Mouse (Mus musculus) adrenal gland, adult 18-20 months (tissue): ENCODE results near the gene Nrsn2. TPM values are rescaled to one million over a fixed set of nuclear protein-coding genes. Genes with fewer than 3 reads are reported as not detected.

Experiments
- DNase-seq, 2 experiments: peaks; one replicate each; pipeline ENCODE4 v3.0.0; 2021 to 2022; ENCODE audit warnings: low spot score in 2 of 2
- long read RNA-seq, 2 experiments: library from polyadenylated mRNA; stranded (forward); transcript quantifications; one replicate each; pipeline ENCODE4 v2.0.0; 2021
- total RNA-seq, 2 experiments: library from RNA; stranded (reverse); gene quantifications; 1 replicate in 1 of 2; 2 replicates in 1 of 2; pipeline ENCODE4 v1.2.3; 2021

Gene Nrsn2
- total RNA-seq = 1 to 10 TPM; 5.8 to 6.7 TPM
- long read RNA-seq, experiment 1, partial matches to known transcripts = 0 of 5 reads
- long read RNA-seq, experiment 1, other reads (novel, unspliced or antisense) = 1 of 5 reads
- long read RNA-seq, experiment 2, partial matches to known transcripts = 0 of 1 reads
- long read RNA-seq, experiment 2, other reads (novel, unspliced or antisense) = 0 of 1 reads

GRCm38 (mm10) chr2:152376345-152376741 is at the start of gene Nrsn2:
Gene Nrsn2 (minus strand): TSS chr2:152376638.
- no peak for DNase-seq

GRCm38 (mm10) chr2:152415786-152416185 is 39.3 kb upstream of the Nrsn2 start:
- no peak for DNase-seq

- no peak for DNase-seq
Observed at GRCm38 (mm10) chr2:152415287-152415686, 38.8 kb upstream of the Nrsn2 start, which contains the start of gene 6820408C15Rik. Gene 6820408C15Rik (plus strand): TSS chr2:152415587.

DNA sequence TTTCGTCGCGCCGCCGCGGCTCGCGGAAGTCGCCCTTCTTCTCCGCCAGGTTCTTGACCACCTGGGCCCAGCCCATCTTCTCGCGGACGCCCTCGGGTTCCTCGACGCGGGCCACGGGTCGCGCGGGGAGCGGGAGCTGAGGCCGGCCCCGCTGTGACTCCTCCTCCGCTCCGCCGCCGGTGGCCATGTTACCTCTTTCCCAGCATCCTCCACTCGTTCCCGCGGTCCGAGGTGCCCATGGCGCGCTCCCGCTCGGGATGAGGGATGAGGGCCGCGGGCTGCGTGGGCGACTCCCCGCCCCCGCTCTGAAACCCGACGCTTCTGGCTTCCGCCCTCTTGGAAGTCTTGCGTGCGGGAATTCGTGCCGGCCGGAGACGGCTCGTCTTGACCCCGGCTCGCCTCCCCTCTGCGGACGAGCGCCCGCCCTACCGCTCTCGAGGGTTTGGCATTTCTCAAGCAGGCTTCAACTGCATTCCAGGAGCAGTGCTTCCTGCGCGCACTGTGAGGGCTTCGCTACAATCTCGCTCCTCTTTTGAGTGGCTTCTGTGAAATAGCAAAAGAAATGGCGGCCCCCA is 38.2 kb upstream of the Nrsn2 start, which contains the start of gene Zcchc3:
TSS of gene Zcchc3 (minus strand) at position 437 of the 575 bp plus-strand sequence.
- DNase-seq = peak; percentile 79 to 86

- peak in 1 of 2 experiments; percentile 45 for DNase-seq
Observed at GRCm38 (mm10) chr2:152413765-152414584, 37.5 kb upstream of the Nrsn2 start.

GRCm38 (mm10) chr2:152413158-152413764 is 36.8 kb upstream of the Nrsn2 start:
- DNase-seq = no peak

- DNase-seq = no peak
Observed at GRCm38 (mm10) chr2:152412526-152413157, 36.2 kb upstream of the Nrsn2 start.

- no peak for DNase-seq
Observed at GRCm38 (mm10) chr2:152411471-152411870, 35.0 kb upstream of the Nrsn2 start.

DNA sequence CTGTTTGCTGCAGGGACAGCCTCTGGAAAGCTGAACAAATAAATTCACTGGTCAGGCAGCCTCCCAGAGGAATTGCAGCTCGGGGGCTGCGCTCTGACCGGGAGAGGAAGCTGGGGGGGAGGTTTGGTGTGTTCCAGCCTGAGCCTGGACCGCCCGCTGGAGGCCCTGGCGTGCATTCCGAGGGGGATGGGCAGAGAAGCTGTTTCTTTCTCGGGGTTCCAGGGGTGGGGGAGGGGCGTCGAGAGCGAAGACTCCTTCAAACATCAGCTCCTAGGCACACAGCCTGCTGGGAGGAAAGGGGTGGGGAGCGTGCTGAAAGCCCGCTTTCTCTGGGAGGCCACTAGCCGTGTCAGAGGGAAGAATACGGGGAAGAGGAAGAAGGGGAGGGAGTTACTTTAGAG is 34.5 kb upstream of the Nrsn2 start:
- DNase-seq = no peak

DNA sequence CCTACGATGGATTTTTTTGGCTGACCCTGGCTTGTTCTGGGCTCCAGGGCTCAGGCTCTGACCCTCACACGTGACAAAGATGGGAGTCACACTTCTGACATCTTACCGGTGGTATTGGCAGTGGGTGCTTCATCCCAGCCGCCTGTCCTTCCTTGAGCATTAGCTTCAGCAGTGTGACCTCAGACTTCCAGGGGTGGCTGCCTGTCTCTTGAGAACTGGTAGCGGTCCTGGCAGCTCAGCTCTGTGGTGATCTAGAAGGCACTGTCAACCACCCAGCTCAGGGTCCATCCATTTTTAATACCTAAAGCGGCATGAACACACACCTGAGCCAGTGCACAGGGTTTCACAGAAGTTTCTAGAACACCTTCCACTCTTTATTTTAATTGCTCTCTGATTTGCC is 33.3 kb upstream of the Nrsn2 start:
- DNase-seq = no peak

GRCm38 (mm10) chr2:152406126-152406525 is 29.7 kb upstream of the Nrsn2 start:
- peak; percentile 85 to 88 for DNase-seq

- no peak for DNase-seq
Observed at GRCm38 (mm10) chr2:152399122-152399542, 22.7 kb upstream of the Nrsn2 start.

- peak; percentile 91 for DNase-seq
Observed at GRCm38 (mm10) chr2:152398691-152399090, 22.3 kb upstream of the Nrsn2 start.

DNA sequence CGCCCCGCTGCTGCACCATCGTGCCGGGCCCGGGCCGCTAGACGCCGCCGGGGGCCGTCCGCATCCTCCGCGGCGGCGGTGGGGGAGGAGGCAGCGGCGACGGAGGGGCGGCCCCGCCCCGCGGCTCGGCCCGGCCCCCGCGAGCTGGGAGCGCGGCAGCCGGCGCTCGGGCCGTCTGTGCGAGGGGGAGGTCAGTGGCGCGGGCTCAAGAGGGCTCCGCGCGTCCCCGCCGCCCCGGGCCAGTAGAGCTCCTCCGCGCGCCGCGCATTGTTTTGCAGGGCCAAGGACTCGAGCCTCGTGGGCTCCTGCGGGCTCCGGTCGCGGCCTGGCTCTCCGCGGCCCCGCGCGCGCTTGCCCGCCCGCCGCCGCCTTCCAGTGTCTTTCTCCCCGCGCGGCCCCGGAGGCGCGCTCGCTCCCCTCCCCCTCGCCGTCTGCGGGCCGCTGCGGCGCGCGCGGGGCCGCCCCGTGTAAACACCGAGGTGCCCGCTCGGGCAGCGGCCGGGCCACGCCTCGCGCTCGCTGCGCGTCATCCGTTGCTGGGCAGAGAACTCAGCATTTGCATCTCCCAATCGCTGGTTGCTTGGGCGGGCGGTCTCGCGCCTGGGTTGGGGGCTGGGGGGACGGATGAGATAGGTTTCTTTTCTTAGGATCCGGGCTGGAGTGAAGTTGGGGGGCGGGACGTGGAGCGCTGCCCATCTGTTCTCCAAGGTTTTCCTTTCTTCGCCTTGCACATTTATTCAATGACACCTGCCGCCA is 21.4 kb upstream of the Nrsn2 start, which contains the start of gene Sox12:
TSS of gene Sox12 (minus strand) at position 384 of the 756 bp plus-strand sequence.
- DNase-seq = peak; percentile 97

DNA sequence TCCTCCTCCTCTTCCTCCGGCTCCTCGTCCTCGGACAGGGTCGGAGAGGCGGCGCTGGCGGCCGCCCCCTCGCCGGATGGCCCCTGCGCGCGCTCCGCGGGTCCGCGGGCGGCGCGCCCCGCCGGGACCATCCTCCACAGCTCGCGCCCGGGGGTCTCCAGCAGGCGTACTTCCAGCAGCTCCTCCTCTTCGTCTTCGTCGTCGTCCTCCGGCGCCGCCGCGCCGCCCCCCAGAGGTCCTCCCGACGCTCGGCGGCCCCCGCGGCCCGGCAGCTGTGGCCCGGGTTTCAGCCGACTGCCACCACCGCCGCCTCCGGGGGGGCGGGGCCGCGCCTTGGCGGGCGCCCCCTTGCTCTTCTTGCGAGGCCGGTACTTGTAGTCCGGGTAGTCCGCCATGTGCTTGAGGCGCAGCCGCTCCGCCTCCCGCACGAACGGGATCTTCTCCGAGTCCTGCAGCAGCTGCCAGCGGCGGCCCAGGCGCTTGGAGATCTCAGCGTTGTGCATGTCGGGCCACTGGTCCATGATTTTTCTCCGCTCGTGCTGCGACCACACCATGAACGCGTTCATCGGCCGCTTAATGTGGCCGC is 20.7 kb upstream of the Nrsn2 start:
- peak; percentile 69 to 74 for DNase-seq

DNA sequence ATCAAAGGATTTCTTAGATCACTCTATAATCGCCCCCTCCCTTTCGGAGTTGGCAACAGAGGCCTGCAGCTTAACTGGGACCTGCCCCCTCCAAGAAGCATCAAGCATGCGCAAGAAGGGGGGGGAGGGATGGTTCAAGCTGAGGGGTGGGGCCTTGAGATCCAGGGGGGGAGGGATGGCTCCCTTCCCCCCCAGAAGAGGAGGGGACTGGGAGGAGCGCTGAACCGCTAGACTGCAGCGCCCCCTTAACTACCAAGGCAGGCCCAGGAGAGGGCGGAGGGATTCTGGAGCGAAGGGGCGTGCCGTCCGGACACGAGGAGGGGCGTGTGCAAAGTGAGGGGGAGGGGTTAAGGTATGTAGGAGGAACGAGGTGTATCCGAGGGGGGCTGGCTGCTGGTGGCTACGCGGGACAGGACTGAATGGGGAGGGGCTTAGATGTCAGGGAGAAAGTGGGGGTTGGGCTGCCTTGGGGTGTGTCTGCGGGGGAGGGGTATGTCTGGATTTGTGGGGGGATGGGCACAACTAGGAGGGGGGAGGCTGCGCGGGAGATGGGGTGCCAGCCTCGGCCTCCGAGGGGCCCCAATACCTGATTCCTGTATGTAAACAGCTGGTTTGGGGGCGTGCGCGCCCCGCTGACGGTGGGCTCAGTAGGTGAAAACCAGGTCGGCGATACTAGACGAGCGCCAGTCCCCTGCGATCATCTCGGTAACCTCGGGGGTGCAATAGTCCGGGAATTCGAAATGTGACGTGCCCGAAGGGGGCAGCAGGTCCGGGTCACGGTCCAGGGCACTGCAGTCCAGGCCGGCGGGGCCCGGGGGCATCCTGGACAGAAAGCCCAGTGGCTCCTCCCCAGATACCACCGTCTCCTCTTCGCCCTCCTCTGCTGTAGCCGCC is 19.9 kb upstream of the Nrsn2 start:
- peak; percentile 66 to 68 for DNase-seq

DNA sequence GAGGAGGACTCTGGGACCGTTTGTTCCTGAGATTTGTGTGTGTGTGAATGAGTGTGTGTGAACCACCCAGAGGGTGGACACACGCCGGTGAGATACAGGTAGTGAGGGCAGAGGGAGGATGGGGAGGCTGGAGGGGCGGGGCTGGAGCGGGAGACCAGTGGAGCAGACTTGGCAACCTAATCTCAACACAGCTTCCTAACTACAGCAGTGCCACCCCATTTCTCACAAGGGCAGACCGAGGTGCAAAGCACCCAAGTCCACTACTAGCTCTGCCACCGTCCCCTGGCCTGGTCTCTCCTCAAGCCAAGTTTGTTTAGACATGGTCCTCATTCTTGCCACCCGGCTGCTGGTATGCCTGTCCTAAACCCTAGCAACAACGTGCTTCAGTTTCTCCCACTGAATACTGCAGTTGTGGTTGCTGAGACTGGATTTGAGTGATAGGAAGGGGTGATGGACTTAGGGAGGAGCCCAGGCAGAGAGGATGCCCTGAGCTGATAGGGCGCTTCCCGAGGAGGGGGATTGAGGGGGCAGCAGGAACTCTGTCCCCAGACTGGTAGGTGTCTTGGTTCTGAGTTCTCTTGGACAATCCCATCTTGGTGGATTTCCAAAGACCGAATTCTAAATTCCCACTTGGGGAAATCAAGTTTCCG is 19.0 kb upstream of the Nrsn2 start:
- DNase-seq = no peak
